Comparison of ENCODE assay signal across 11 mouse cellular contexts in the genomic region with DNA sequence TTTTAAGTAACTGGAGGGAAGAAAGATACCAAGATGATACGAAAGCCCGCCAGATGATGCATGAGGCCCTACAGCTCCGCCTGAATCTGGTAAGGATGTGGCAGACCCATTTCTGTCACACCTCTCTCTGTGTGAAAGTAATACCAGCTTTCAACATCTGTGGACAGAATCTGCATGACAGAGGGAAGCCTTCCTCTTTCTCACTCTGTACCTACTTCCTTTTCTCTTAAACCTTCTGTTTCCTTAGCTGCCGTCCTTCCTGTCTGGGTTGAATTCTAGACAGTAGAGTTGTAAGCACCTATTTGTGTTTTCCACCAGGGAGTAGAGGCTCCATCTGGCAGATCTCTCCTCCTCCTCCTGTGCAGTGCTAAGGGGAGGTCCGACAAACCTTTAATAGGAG. TPM values are rescaled to one million over a fixed set of nuclear protein-coding genes. Genes with fewer than 3 reads are reported as not detected.
DNase-seq lines count a peak whose midpoint lies in the region; ATAC-seq and TF ChIP-seq lines count a peak whose summit lies in the region.
"Had no signal": no experiment of that assay in that cellular context is flagged by ENCODE, and none has a peak within 500 bp of the region (broad histone marks: within the 10 kb centered on the region; RNA-seq: fewer than 3 reads in every experiment).

No protein-coding gene starts in this region.

- H3K4me1 ChIP-seq in liver, adult 2 months (ENCODE audit: control insufficient read depth, insufficient read depth, low read length), result no peaks in the 10 kb centered on the region
- H3K4me1 ChIP-seq in liver, embryonic 12.5 days, result no peaks in the 10 kb centered on the region
- H3K4me1 ChIP-seq in midbrain, embryonic 14.5 days (ENCODE audit: control insufficient read depth, insufficient read depth, low read length), result peaks cover 11% of the 10 kb centered on the region

- H3K27me3 ChIP-seq in liver, adult 2 months (ENCODE audit: control insufficient read depth, insufficient read depth, low read length), result no peaks in the 10 kb centered on the region
- H3K27me3 ChIP-seq in liver, embryonic 12.5 days (replicated peaks), result no peaks in the 10 kb centered on the region
- no peaks in the 10 kb centered on the region for H3K27me3 ChIP-seq in midbrain, embryonic 14.5 days (ENCODE audit: control insufficient read depth, insufficient read depth, low read length)

- H3K9me3 ChIP-seq in liver, embryonic 12.5 days (replicated peaks), result no peaks in the 10 kb centered on the region
- no peaks in the 10 kb centered on the region for H3K9me3 ChIP-seq in midbrain, embryonic 14.5 days (ENCODE audit: control insufficient read depth, low read length)
- H3K9me3 ChIP-seq: forebrain, embryonic 12.5 days had no signal

- TF ChIP-seq CTCF in liver, adult 2 months (IDR thresholded peaks at IDR 0.05; ENCODE audit: low read depth, low read length), result no peak

- no peak overlapping the region for H3K4me2 ChIP-seq in liver, embryonic 12.5 days
- H3K4me2 ChIP-seq in midbrain, embryonic 14.5 days (ENCODE audit: low read length), result no peak overlapping the region
- H3K4me2 ChIP-seq: forebrain, embryonic 12.5 days had no signal

- peak; percentile 20 for DNase-seq in liver, adult 2 months (ENCODE audit: extremely low read depth, low read depth, low spot score)
- DNase-seq in MEL-GATA-1-ER (ENCODE audit: extremely low read depth, low read depth), result peak; percentile 19
- peak; percentile 26 to 50 for DNase-seq in thymus, adult 18-20 months
- no peak for DNase-seq in neural tube, embryonic 10.5 days (ENCODE audit: extremely low spot score, low spot score)
- no peak for DNase-seq in midbrain, embryonic 14.5 days
- no peak for DNase-seq in kidney, adult 11 months
- DNase-seq: cerebellum, postnatal 25 days; heart, postnatal 36 days had no signal

- H3K36me3 ChIP-seq in liver, adult 2 months (ENCODE audit: control insufficient read depth, insufficient read depth, low read length), result no peaks in the 10 kb centered on the region
- no peaks in the 10 kb centered on the region for H3K36me3 ChIP-seq in liver, embryonic 12.5 days
- H3K36me3 ChIP-seq in midbrain, embryonic 14.5 days (ENCODE audit: control insufficient read depth, insufficient read depth, low read length), result no peaks in the 10 kb centered on the region

- TF ChIP-seq POLR2A in liver, adult 2 months (IDR thresholded peaks at IDR 0.05; ENCODE audit: extremely low read depth, insufficient read depth, low read length), result no peak

- H3K4me3 ChIP-seq in liver, adult 2 months (ENCODE audit: insufficient read depth, low read depth, low read length), result no peak overlapping the region
- no peak overlapping the region for H3K4me3 ChIP-seq in liver, embryonic 12.5 days
- H3K4me3 ChIP-seq in midbrain, embryonic 14.5 days (replicated peaks; ENCODE audit: low read depth, low read length), result no peak overlapping the region
- H3K4me3 ChIP-seq: forebrain, embryonic 12.5 days had no signal

- H3K27ac ChIP-seq in liver, adult 2 months (replicated peaks; ENCODE audit: insufficient read depth, low read depth, low read length), result no peak overlapping the region
- H3K27ac ChIP-seq in liver, embryonic 12.5 days, result no peak overlapping the region
- no peak overlapping the region for H3K27ac ChIP-seq in midbrain, embryonic 14.5 days (replicated peaks; ENCODE audit: low read depth, low read length)
- H3K27ac ChIP-seq: forebrain, embryonic 12.5 days had no signal

- no peak overlapping the region for H3K9ac ChIP-seq in liver, adult 2 months (ENCODE audit: low read depth, low read length)
- H3K9ac ChIP-seq in liver, embryonic 12.5 days, result no peak overlapping the region
- no peak overlapping the region for H3K9ac ChIP-seq in midbrain, embryonic 14.5 days (replicated peaks; ENCODE audit: low read length)
- H3K9ac ChIP-seq: forebrain, embryonic 12.5 days had no signal

- ATAC-seq in liver, embryonic 12.5 days, result no peak
- ATAC-seq in inflammation-experienced regulatory T-cells, adult 6 months, result peak; percentile 80
- no peak for ATAC-seq in midbrain, embryonic 14.5 days (ENCODE audit: low FRiP score, low TSS enrichment)

- WGBS in liver, adult 2 months, result 77% methylated on average over 5 of the region's 5 CpGs
- WGBS in liver, embryonic 12.5 days (ENCODE audit: insufficient replicate concordance), result 44% methylated on average over 5 of the region's 5 CpGs
- WGBS in midbrain, embryonic 14.5 days, result 78% methylated on average over 5 of the region's 5 CpGs

- H3K79me2 ChIP-seq in liver, adult 2 months (ENCODE audit: control insufficient read depth, insufficient read depth, low read length), result no peaks in the 10 kb centered on the region

RNA-seq across cellular contexts. Expression of gene P2ry12, which starts 1.9 kb away (rescaled TPM):
- 2.3 and 2.6 TPM in 2 replicates for total RNA-seq in liver, adult 2 months (2014; rRNA removed)
- 1.3 and 1.7 TPM in 2 replicates for polyA plus RNA-seq in liver, adult 2 months (2012; rRNA removed)
- polyA plus RNA-seq in liver, embryonic 12.5 days (2016; fragmentation: Nextera tagmentation; extraction: Ambion mirVana), result 1.4 and 2.2 TPM in 2 replicates
- polyA plus RNA-seq in inflammation-experienced regulatory T-cells, adult 6 months (2017; shearing (Covaris generic)), result under 1 TPM in 2 of 3 experiments, not detected in 1; 0.31 to 0.44 TPM
- 4.5 and 5.6 TPM in 2 replicates for polyA plus RNA-seq in midbrain, embryonic 14.5 days (2014; fragmentation: Nextera tagmentation; extraction: Ambion mirVana)

RNA-seq across cellular contexts. Expression of gene P2ry13, which starts 50.1 kb away (rescaled TPM):
- 5.2 and 5.5 TPM in 2 replicates for total RNA-seq in liver, adult 2 months (2014; rRNA removed)
- 0.62 and 1.6 TPM in 2 replicates for polyA plus RNA-seq in liver, adult 2 months (2012; rRNA removed)
- polyA plus RNA-seq in liver, embryonic 12.5 days (2016; fragmentation: Nextera tagmentation; extraction: Ambion mirVana), result 1.6 and 1.8 TPM in 2 replicates
- under 1 TPM in 1 of 3 experiments, not detected in 2; 0.60 TPM for polyA plus RNA-seq in inflammation-experienced regulatory T-cells, adult 6 months (2017; shearing (Covaris generic))
- 0.85 and 1.4 TPM in 2 replicates for polyA plus RNA-seq in midbrain, embryonic 14.5 days (2014; fragmentation: Nextera tagmentation; extraction: Ambion mirVana)

Comparison
In these comparisons a context has a peak if more than half of its experiments do, and no peak if none do; other contexts are left out.
1. DNase-seq: peak in liver, adult 2 months (single experiment), MEL-GATA-1-ER (single experiment) and thymus, adult 18-20 months (2 of 2); none in neural tube, embryonic 10.5 days (single experiment), midbrain, embryonic 14.5 days (single experiment) and kidney, adult 11 months (single experiment).